Mouse (Mus musculus) G1E-ER4 (cell line): ENCODE results near the gene Zfp119a. TPM values are rescaled to one million over a fixed set of nuclear protein-coding genes. Genes with fewer than 3 reads are reported as not detected.
"Not testable (repeated sequence)": the region's sequence is repeated elsewhere in the genome, so short reads cannot be mapped to it uniquely, and the experiment has no call there.

Source experiments
- GATA1 ChIP-seq: IDR thresholded peaks from one replicate; pipeline ENCODE4 v1.8.0; 2012; ENCODE audit warnings: low read length, inconsistent platforms
- polyA plus RNA-seq: library from polyadenylated mRNA; stranded (reverse); fragments of >175 nt; gene quantifications from 2 replicates; pipeline ENCODE4 v1.2.3, GENCODE M21; 2012

The Zfp119a gene
- 0.19 and 0.22 TPM in 2 replicates for polyA plus RNA-seq

DNA sequence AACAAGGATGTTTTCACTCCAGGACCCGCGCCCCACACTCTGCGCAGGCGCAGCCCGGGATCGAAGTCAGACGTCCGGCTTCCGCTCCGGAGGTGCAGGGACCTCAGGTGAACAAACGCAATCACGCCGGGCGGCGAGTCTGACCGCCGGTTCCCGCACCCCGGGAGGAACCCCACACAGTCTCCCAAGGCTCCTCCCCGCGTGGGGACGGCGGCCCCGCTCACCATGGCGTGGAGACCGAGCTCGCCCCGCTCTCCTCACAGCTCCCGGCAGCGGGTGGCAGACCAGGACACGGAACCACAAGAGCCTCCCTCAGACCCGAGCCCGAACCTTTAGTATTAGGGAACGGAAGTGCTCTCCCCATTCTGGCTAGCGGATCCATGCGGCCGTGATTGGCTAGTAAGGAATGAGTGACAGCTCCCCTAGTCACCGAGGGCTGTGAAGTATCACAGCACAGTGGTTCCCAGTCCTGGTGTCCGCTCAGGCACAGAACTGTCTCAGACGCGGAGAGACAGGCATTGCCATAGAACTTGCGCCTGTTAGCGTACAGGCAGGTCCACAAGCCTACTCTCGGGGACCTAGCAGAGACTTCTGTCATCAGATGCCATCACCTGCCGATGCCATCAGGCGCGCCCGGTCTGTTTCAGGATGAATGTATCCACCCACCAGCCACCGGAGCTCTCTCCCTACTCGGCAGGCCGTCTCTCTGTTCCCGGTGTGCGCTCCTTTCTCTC lies at the start of gene Zfp119a:
Gene Zfp119a, minus strand, starts transcription at position 295 of the 734 bp plus-strand sequence.
- TF ChIP-seq GATA1: not testable (repeated sequence)

DNA sequence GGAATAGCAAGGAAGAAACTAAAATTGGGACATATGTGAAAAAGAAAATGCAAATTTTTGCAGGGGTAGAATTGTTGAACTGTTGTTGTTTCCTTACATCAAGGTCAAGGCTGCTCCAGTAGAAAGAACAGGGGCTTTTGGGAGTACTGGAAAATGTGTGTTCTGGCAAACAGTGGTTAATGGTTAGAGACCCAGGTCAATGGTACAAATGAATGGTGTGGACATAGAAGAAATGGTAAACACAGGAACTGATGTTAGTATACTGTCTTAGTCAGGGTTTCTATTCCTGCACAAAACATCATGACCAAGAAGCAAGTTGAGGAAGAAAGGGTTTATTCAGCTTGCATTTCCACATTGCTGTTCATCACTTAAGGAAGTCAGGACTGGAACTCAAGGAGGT lies 27.9 kb upstream of the Zfp119a start:
- no peak for TF ChIP-seq GATA1

DNA sequence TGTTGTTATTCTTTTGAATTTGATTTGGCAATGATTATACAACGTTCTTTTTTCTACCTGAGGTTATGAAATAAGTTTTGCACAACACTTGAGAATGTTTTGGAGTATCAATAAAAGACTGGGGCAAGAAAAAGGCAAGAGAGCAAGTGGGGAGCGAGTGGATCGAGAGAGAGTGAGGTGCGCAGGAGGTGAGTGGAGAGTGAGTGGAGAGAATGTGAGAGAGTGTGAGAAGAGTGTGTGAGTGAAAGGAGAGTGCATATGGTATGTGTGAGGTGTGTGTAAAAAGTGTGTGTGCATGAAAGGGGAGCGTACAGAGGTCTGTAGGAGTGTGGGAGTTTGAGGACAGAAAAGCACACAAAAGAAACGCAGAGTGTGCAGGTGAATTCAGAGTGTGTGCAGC lies 25.4 kb upstream of the Zfp119a start:
- TF ChIP-seq GATA1: no peak

DNA sequence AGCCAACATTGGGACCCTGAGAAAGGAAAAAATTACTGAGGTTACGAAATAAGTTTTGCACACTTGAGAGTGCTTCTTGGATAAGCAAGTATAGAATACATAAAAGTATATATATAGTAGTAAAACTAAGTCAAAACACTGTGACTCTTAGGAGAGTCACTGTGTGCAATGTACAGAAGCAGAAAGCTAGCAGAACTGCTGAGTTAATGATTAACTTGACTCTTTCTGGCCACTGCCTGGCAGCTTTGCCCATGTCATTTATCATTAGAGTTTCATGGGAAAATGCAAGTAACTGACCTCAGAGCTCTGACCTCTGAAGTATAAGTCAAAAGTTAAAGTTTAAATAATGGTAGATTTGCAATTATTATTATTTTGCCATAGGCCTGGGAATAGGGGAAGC lies 25.0 kb upstream of the Zfp119a start:
- no peak for TF ChIP-seq GATA1

DNA sequence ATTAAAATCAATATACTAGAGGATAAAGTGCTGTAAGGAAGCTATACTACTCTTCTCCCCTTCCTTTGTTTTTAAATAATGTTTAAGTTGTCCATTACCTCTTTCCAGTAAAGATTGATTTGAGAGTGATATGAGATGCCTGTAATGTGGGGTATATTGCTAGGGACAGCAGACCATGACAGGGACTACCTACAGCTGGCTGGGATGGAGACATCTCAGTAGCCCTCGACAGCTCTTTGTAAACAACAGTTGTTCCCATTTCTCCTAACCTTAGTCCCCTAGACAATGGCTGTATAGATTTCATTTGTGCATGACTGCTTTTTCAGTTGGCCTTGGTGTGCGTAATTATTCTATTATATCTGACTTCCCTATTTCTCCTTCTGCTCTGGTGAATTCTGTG lies 24.4 kb upstream of the Zfp119a start:
- no peak for TF ChIP-seq GATA1

DNA sequence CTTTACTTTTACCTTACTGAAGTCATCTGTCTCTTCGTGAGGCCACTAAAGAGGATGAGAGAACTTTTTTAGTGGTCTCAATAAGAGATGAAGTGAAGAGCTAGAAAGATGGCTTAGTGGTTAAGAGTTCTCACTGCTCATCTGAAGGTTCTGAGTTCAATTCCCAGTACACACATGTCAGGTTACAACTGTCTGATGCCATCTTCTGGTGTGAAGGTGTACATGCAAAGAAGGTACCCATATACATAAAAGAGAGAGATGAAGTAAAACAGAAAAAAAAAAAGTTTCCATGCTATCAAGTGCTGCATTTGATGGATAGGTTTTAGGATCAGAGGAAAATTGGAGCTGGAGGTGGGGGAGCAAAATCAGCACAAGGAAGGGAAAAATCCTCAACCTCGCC lies 6.2 kb upstream of the Zfp119a start:
- no peak for TF ChIP-seq GATA1

DNA sequence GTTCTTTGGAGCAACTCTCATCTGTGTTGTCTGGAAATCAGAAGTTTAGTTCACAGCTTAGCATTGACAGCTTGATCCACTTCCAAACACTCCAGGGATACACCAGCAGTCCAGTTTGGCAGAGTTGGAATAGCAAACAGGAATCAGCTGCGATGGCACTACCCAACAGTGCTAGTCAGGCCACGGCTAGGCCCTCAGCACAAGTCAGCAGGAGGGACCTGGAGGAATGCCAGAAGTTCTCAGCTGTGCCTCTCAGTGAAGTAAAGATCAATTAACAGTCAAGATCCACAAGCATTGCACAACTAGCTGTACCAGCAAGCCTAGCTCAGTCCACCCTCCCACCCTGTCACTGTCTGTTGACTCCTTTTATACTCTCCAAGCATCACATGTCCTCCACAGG lies 4.9 kb upstream of the Zfp119a start:
- TF ChIP-seq GATA1: no peak

DNA sequence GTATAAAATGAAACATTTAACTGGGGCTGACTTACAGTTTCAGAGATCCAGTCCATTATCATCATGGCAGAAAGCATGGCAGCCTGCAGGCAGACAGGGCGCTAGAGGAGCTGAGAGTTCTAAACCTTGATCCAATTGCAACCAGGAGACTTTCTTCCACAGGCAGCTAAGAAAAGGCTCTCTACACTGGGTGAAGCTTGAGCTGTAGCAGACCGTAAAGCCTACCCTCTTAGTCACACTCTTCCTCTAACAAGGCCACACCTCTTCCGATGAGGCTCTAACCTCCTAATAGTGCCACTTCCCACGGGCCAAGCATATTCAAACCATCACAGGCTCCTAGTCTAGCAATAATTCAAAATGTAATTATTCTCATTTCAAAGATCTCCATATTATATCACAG lies 1.5 kb downstream of the Zfp119a start:
- TF ChIP-seq GATA1: no peak

DNA sequence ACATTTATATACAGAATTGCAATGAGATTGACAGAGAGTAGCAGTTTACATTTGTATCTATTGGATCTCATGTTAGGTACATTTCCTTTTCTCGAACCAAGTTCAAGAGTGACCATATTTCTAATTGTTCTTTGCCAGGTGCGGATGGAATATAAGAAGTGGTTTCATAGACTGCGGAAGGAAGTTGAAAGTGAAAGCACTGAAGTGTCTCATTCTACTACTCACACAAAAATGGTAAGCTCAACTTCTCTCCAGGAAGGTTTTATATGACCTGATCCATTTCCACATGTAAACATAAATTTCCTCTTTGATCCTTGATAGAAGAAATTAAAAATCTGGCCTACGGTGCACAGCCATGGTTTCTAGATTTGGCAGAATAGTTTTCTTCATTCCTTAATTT lies 35.7 kb downstream of the Zfp119a start:
- TF ChIP-seq GATA1: no peak

DNA sequence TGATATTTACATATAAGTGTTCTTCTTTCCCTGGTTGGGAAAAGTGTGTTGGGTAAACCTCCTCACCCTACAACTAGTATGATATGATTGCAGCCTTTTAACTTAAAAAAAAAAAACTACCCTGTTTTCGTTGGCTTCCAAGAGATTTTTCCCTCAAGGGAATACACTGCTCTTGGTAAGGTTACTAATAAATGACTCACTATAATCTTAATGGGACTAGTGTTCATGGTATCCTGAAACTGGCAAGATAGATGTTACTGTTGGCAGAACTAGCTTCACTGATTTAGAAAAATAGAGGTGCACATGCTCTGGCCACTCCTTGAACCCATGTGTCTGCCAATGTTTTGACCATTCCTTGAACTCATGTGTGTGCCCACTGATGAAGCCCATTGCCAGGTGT lies 57.2 kb downstream of the Zfp119a start:
- no peak for TF ChIP-seq GATA1

DNA sequence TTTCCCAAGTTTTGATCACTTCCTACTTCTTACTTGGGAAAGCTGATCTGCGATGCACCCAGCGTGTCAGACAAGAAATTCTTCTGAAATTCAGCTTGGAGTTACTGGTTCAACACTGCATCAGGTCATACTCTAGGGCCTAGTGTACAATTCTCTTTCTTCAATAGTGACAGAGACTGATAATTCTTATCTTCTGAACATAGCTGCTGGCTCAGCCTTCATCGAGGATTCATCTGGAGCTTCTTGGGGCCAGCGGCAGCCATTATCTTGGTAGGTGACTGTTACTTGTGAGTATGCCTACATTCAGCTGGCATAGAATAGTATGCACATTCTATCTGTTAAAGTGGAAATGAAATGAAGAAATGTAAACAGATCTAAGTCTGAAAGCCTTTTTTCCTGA lies 61.9 kb downstream of the Zfp119a start:
- no peak for TF ChIP-seq GATA1

Other genes starting within 250 kb of the Zfp119a start
- gene Pot1b, start 166.3 kb downstream of the Zfp119a start, polyA plus RNA-seq: 0.16 and 0.28 TPM in 2 replicates
- not detected in 2 replicates for gene Adgre4, start 128.9 kb downstream of the Zfp119a start, polyA plus RNA-seq
- 1.4 and 2.0 TPM in 2 replicates for gene Zfp959, start 13.2 kb upstream of the Zfp119a start, polyA plus RNA-seq
- 0.16 and 0.28 TPM in 2 replicates for gene Zfp119b, start 70.6 kb upstream of the Zfp119a start, polyA plus RNA-seq
- gene Ebi3, start 73.7 kb upstream of the Zfp119a start, polyA plus RNA-seq: 0.12 and 0.22 TPM in 2 replicates
- 35.7 and 46.0 TPM in 2 replicates for gene Yju2, start 80.2 kb upstream of the Zfp119a start, polyA plus RNA-seq
- gene Shd, start 91.5 kb upstream of the Zfp119a start, polyA plus RNA-seq: 0.13 and 0.19 TPM in 2 replicates
- not detected in 2 replicates for gene Fsd1, start 107.6 kb upstream of the Zfp119a start, polyA plus RNA-seq
- gene Stap2, start 126.7 kb upstream of the Zfp119a start, polyA plus RNA-seq: 0.06 and 0.08 TPM in 2 replicates
- 30.8 and 37.9 TPM in 2 replicates for gene Mpnd, start 126.8 kb upstream of the Zfp119a start, polyA plus RNA-seq
- 73.8 and 78.3 TPM in 2 replicates for gene Sh3gl1, start 157.7 kb upstream of the Zfp119a start, polyA plus RNA-seq
- gene Chaf1a, start 161.5 kb upstream of the Zfp119a start, polyA plus RNA-seq: 95.0 and 102 TPM in 2 replicates
- 34.7 and 37.8 TPM in 2 replicates for gene Ubxn6, start 196.1 kb upstream of the Zfp119a start, polyA plus RNA-seq
- 208 and 276 TPM in 2 replicates for gene Hdgfl2, start 200.7 kb upstream of the Zfp119a start, polyA plus RNA-seq
- not detected in 2 replicates for gene Plin4, start 230.9 kb upstream of the Zfp119a start, polyA plus RNA-seq
- gene Plin5, start 238.7 kb upstream of the Zfp119a start, polyA plus RNA-seq: not detected in 2 replicates
- gene Lrg1, start 243.1 kb upstream of the Zfp119a start, polyA plus RNA-seq: not detected in 2 replicates